Mouse (Mus musculus) cerebellum, postnatal 14 days (tissue): ENCODE measurements around the gene Sbsn.
"Not testable (repeated sequence)": the region's sequence is repeated elsewhere in the genome, so short reads cannot be mapped to it uniquely, and the experiment has no call there.

Experiments
- DNase-seq, 2 experiments: peaks; one replicate each; pipeline ENCODE4 v3.0.0; 2021; ENCODE audit warnings: mixed read lengths in 2 of 2

The Sbsn gene

GRCm38 (mm10) chr7:30751086-30751669 lies at the start of gene Sbsn:
Gene Sbsn, plus strand, starts transcription at chr7:30751471.
- no peak for DNase-seq

DNA sequence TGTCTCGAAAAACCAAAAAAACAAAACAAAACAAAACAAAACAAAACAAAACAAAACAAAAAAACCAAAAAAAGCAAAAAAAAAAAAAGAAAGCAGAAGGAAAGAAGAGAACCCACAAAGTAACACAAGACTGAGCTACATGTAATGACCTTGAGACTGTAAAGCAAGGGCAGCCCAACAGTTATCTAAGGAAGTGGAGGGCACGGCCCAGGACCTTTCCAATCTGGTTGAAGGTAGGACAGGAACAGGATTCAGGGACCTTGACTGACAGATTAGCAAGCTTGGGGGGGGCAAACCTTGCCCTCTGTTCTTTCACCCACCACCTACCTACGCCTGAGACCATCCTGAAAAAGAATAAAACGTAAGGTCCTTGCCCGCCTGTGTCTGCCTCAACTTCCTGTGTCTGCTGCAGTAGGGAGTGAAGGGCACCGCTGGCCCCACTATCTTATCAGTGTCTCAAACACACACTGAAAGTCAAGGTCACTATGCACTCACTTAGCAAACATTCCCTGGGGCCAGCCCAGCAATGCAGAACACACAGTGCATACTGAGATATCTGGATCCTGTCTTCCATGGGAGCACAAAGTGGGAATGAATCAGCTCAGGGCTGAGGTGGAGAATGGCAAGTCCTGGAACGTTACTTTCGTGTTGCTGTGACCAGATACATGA lies 44.9 kb upstream of the Sbsn start:
- no peak for DNase-seq

GRCm38 (mm10) chr7:30707441-30707840 lies 43.8 kb upstream of the Sbsn start:
- no peak for DNase-seq

DNA sequence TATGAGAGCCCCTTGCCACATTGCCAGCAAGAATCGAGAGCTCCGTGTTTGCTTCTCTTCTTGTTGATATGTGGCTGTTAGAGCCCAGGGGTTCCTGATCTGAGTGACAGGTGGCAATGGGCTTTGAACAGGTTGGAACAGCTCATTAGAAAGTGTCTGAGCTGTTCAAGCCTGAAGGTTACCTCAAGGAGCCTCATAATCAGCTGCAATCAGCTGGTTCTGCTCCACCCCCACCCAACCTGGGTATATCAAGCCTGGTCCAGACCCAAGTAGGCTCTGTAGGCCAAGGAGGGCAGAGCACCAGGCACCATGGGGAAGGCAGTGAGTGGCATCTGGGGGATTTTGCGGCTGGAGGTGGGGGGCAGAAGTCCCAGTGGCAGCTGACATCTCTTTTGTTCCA lies 39.3 kb upstream of the Sbsn start, which contains the start of gene Atp4a:
Atp4a (plus strand) TSS at position 268 of the 400 bp plus-strand sequence.
- DNase-seq, result no peak

DNA sequence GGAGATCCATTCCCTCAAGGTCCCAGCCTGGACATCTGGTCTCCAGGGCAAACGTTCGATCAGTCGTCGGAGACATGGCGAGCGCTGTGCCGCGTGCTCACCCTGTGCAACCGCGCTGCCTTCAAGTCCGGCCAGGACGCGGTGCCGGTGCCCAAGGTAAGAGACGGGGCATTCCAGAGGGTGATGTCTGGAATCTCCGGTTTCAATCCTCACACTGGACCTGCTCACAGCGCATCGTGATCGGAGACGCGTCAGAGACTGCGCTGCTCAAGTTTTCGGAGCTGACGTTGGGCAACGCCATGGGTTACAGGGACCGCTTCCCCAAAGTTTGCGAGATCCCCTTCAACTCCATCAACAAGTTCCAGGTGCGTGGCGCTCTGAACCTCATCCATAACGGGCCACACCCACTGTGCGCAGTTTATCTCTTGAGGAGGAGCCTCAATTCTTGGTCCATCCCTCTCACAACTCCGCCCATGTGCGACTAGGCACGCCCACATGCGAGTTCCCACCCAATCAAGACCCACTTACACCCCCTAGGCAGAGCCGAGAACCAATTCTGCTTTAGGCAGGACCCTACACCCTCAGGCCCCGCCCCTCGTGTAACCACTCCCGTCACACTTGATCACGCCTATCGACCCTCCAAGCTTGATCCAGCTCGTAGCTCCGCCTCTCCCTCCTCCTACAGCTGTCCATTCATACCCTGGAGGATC lies 34.1 kb upstream of the Sbsn start:
- peak; percentile 49 to 59 for DNase-seq

- DNase-seq, result no peak
Observed at GRCm38 (mm10) chr7:30717716-30718046, 33.6 kb upstream of the Sbsn start.

DNA sequence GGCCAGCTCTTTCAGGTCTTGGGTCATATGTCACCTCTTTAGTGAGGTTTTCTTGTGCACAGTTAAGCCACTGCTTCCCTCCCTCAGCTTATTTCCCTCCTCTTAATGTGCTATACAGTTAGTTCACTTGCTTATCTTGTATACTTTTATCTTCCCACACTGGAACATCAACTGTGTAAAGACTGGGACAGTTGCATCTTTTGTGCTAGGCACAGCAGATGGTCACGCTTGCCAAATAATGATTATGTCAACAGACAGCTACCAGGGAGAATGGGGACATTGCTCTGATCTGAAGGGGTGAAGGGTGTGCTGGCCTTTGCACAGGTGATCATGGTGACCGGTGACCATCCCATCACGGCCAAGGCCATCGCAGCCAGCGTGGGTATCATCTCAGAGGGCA lies 31.6 kb upstream of the Sbsn start:
- DNase-seq, result no peak

- DNase-seq, result peak; percentile 46 to 63
Observed at GRCm38 (mm10) chr7:30721286-30721685, 30.0 kb upstream of the Sbsn start.

DNA sequence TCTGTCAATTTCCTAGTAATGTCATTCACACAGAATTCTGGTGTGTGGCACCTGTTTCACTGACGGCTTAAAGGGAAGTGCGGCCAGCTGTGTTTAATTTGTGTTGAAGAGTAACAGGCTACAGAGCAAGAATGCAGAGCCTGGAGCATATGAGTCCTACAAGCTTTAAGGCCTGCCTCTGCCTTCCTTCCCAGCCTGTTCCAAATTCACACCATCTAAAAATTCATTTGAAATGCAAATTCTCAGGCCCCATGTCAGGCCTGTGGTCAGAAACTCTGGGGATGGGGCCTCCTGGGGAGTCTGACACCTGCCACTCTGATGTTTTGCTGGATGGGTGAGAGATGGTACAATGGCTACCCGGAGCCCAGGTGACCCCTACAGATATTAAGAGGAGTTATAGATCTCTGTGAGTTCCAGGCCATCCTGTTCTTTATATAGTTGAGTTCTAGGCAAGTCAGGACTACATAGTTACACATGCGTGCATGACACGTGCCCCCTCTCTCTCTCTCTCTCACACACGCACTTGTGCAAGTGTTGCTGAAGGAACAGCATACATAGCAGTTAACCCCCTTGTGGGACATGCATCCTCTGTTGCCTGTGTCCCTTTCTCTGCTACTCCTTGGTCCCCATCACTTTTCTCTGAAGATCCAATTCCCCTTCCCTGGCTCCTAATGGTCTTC lies 27.9 kb upstream of the Sbsn start:
- no peak for DNase-seq

GRCm38 (mm10) chr7:30728214-30728613 lies 23.1 kb upstream of the Sbsn start:
- DNase-seq, result no peak

DNA sequence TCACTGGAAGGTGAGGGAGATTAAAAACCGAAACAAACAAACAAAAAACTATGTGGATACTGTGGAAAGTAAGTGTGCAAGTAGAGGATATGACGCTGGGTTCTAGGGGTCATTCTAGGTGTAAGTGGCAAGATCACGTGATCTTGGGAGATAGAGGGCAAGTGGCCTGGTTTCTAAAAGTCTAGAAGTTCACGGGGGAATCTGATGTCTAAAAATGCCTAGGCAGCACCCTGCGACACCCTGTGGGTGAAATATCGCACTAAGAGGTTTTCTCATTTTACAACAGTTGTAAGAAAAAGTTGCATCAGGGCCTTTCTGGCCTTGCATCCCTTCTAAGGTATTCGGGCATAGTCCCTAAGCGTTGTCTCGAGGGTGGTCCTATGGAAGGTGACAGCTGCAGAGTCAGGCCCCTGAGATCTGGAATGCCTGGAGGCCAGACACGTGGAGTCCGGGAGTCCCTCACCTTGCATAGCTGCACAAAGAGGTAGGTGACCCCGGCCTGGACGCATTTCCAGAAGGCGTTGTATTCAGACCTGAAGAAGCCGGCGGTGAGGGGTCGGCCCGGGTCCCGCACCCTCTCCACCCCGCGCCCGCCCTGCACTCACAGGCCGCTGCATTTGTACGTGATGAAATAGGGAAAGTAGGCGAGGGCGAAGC lies 22.4 kb upstream of the Sbsn start:
- no peak for DNase-seq

- DNase-seq, result peak; percentile 99
Observed at GRCm38 (mm10) chr7:30729396-30730063, 21.7 kb upstream of the Sbsn start, which contains the start of gene Tmem147. Gene Tmem147, minus strand, starts transcription at chr7:30729540.

GRCm38 (mm10) chr7:30730064-30730722 lies 21.1 kb upstream of the Sbsn start:
- DNase-seq, result peak; percentile 54 to 55

- DNase-seq, result no peak
Observed at GRCm38 (mm10) chr7:30736211-30736610, 15.1 kb upstream of the Sbsn start.

GRCm38 (mm10) chr7:30742570-30742969 lies 8.7 kb upstream of the Sbsn start:
- not testable (repeated sequence) for DNase-seq

DNA sequence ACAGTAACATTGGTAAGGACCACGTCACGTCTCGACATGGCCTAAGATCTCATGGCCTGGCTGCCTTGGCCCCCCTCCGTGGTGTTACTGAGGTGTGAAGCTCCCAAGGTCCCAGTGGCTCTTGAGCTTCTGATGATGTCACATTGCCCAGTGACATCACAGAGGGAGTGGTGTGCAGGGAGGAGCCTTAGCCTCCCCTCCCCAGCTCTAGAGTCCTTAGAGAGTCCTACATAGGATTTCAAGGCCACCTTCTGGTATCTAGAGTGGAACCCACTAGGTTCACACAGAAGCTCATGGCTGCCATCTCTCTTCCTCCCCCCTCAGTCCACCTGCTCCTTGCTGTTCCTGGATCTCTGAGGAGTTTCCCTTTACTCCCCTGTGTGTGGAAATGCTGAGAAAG lies 7.7 kb upstream of the Sbsn start, which contains the start of gene Gapdhs:
Gapdhs (minus strand) TSS at position 65 of the 400 bp plus-strand sequence.
- DNase-seq, result not testable (repeated sequence)

DNA sequence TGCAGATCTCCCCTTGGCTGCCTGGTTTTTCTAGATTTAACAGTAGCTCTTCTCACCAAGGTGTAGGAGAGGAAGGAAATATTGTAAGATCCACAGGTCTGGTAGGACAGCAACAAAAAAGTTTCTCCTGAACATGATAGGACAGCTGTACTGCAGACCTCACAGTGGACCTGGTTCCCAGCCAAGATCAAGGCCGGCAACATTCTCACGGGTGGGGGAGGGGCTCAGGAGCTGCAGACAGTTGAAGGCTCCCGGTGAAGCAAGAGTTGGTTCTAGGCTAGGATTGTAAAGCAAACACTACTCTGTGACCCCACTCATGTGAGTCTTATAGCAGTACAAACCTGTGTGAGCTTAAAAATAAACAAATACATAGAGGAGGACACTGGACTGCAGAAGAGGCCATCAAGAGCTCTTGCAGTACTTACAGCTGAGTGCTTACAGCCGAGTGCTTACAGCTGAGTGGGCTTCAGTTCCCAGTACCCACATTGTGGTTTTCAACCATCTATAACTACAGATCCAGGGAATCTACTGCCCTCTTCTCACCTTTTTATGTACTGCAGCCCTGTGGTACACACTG lies 7.2 kb upstream of the Sbsn start:
- no peak for DNase-seq

- no peak for DNase-seq
Observed at GRCm38 (mm10) chr7:30747525-30748204, 3.6 kb upstream of the Sbsn start.

DNA sequence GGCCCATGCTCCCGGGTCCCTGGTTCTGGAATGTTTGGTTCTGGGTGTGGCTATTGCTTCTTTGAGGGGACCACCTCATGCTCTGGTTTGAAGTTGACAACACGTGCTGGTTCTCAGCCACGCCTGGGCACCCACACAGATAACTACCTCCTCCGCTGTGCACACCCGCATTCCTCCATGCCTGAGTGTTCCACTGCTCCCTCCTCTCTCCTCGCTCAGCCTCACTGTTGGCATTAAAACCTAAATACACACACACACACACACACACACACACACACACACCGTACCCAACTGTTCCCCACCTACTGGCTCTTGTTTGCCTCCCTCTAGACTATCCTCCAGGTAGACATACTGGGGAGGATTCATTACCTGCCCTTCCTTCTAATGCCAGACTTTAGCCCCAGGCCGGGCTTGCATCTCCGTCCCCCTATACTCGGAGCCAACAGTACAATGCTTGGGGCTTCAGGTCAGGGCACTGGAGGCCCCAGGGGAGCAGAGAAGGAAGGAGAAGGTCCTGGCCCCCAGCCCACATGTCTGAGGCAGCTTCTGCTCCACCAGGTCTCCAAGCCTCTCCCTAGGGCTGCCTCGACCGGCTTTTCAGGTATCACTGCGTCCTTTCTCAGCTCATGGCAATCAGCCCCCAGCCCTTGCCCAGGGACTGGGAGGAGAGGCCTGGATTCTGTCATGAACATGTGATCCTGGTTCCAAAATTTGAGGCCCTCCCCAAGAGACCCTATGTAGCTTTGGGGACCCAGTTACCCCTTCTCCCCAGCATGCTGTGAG lies 1.3 kb upstream of the Sbsn start:
- DNase-seq, result no peak

- no peak for DNase-seq
Observed at GRCm38 (mm10) chr7:30757001-30757400, 5.7 kb downstream of the Sbsn start.
